In the genomic region with DNA sequence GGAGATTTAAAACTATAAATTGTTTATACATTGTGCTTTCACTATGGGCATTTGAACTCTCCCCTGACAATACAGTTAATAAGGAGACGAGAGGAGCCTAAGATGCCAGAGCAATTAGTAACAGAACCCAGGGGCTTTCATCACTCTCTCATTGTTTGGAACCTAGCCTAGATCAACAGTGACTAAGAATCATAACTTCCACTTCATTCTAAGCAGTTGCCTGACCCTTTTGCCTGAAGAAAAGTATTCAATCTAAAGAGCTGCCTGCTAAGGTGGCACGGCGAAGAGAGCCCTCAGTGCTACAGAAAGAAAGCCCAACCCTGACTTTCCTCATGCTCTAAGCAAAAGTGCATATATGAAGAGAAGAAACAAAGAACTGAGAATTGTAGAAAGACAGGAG, we compare ENCODE assay signal across 19 mouse cellular contexts. TPM values are rescaled to one million over a fixed set of nuclear protein-coding genes. Genes with fewer than 3 reads are reported as not detected.
DNase-seq lines count a peak whose midpoint lies in the region; ATAC-seq and TF ChIP-seq lines count a peak whose summit lies in the region.
"Had no signal": no experiment of that assay in that cellular context is flagged by ENCODE, and none has a peak within 500 bp of the region (broad histone marks: within the 10 kb centered on the region; RNA-seq: fewer than 3 reads in every experiment).

No protein-coding gene starts in this region.

- no peak for TF ChIP-seq POLR2A in heart, adult 2 months (IDR thresholded peaks at IDR 0.05; ENCODE audit: insufficient read depth, low read depth, low read length)

- H3K36me3 ChIP-seq in heart, adult 2 months (ENCODE audit: control insufficient read depth, insufficient read depth, low read length) = no peaks in the 10 kb centered on the region
- H3K36me3 ChIP-seq in lung, embryonic 16.5 days (ENCODE audit: control insufficient read depth, insufficient read depth, low read length) = no peaks in the 10 kb centered on the region
- H3K36me3 ChIP-seq: hindbrain, embryonic 10.5 days; intestine, embryonic 15.5 days; limb, embryonic 15.5 days; midbrain, embryonic 15.5 days; neural tube, embryonic 12.5 days; stomach, embryonic 15.5 days had no signal

- H3K79me2 ChIP-seq in heart, adult 2 months (replicated peaks; ENCODE audit: control insufficient read depth, insufficient read depth, low read length) = no peaks in the 10 kb centered on the region

- intact Hi-C loops in heart, adult 2 months (cut with DNase I) = no loop called here
- intact Hi-C loops in left cerebral cortex, postnatal 14 days (cut with DNase I) = no loop called here

- no peaks in the 10 kb centered on the region for H3K27me3 ChIP-seq in heart, adult 2 months (ENCODE audit: control insufficient read depth, insufficient read depth, low read length)
- no peaks in the 10 kb centered on the region for H3K27me3 ChIP-seq in lung, embryonic 16.5 days (ENCODE audit: control insufficient read depth, insufficient read depth, low read depth, low read length)
- H3K27me3 ChIP-seq: intestine, embryonic 15.5 days; limb, embryonic 15.5 days; midbrain, embryonic 15.5 days; neural tube, embryonic 12.5 days; stomach, embryonic 15.5 days had no signal

- H3K4me2 ChIP-seq in lung, embryonic 16.5 days (ENCODE audit: low read depth, low read length) = no peak overlapping the region
- H3K4me2 ChIP-seq: intestine, embryonic 15.5 days; limb, embryonic 15.5 days; midbrain, embryonic 15.5 days; neural tube, embryonic 12.5 days; stomach, embryonic 15.5 days had no signal

- no peak overlapping the region for H3K4me3 ChIP-seq in heart, adult 2 months
- H3K4me3 ChIP-seq in lung, embryonic 16.5 days (ENCODE audit: low read length) = no peak overlapping the region
- H3K4me3 ChIP-seq: hindbrain, embryonic 10.5 days; intestine, embryonic 15.5 days; limb, embryonic 15.5 days; midbrain, embryonic 15.5 days; neural tube, embryonic 12.5 days; stomach, embryonic 15.5 days had no signal

- no peaks in the 10 kb centered on the region for H3K9me3 ChIP-seq in lung, embryonic 16.5 days (ENCODE audit: control insufficient read depth, low read length)
- H3K9me3 ChIP-seq: hindbrain, embryonic 10.5 days; intestine, embryonic 15.5 days; limb, embryonic 15.5 days; midbrain, embryonic 15.5 days; neural tube, embryonic 12.5 days; stomach, embryonic 15.5 days had no signal

- peak; percentile 32 to 48 for DNase-seq in heart, adult 9 months (ENCODE audit: low spot score in 2 of 2)
- DNase-seq in heart, adult 2 months = no peak
- no peak for DNase-seq in lung, postnatal 4 days
- DNase-seq in fibroblast of lung, adult 2 months (ENCODE audit: low read depth) = peak; percentile 55
- no peak for DNase-seq in gastrocnemius, postnatal 10 days
- DNase-seq in left cerebral cortex, postnatal 14 days (ENCODE audit: low spot score in 2 of 2) = no peak
- DNase-seq: adrenal gland, postnatal 25 days; cerebellum, postnatal 25 days; forebrain, postnatal 0 days; kidney, postnatal 25 days; layer of hippocampus, postnatal 36 days; thymus, postnatal 14 days had no signal

- H3K4me1 ChIP-seq in heart, adult 2 months (ENCODE audit: control insufficient read depth, insufficient read depth, low read length) = no peaks in the 10 kb centered on the region
- H3K4me1 ChIP-seq in lung, embryonic 16.5 days (replicated peaks; ENCODE audit: control insufficient read depth, insufficient read depth, low read length) = no peaks in the 10 kb centered on the region
- H3K4me1 ChIP-seq: hindbrain, embryonic 10.5 days; intestine, embryonic 15.5 days; midbrain, embryonic 15.5 days; neural tube, embryonic 12.5 days; stomach, embryonic 15.5 days had no signal

- no peak overlapping the region for H3K9ac ChIP-seq in heart, adult 2 months (ENCODE audit: low read depth, low read length)
- no peak overlapping the region for H3K9ac ChIP-seq in lung, embryonic 16.5 days (ENCODE audit: low read length)
- H3K9ac ChIP-seq: forebrain, postnatal 0 days; intestine, embryonic 15.5 days; limb, embryonic 15.5 days; midbrain, embryonic 15.5 days; neural tube, embryonic 12.5 days; stomach, embryonic 15.5 days had no signal

- H3K27ac ChIP-seq in heart, adult 2 months = no peak overlapping the region
- peak overlapping the region; percentile 51 for H3K27ac ChIP-seq in lung, embryonic 16.5 days (ENCODE audit: low read length)
- H3K27ac ChIP-seq: hindbrain, embryonic 10.5 days; intestine, embryonic 15.5 days; limb, embryonic 15.5 days; midbrain, embryonic 15.5 days; neural tube, embryonic 12.5 days; stomach, embryonic 15.5 days had no signal

- no peak for TF ChIP-seq CTCF in heart, adult 2 months (IDR thresholded peaks at IDR 0.05)

- WGBS in heart, adult 2 months = 27% methylated on average over 3 of the region's 3 CpGs
- 20% methylated on average over 3 of the region's 3 CpGs for WGBS in lung, embryonic 16.5 days

- ATAC-seq in lung, embryonic 16.5 days (ENCODE audit: low read depth) = peak; percentile 83
- ATAC-seq: forebrain, postnatal 0 days; intestine, embryonic 15.5 days; midbrain, embryonic 15.5 days had no signal

- TF ChIP-seq EP300 in heart, adult 2 months (IDR thresholded peaks at IDR 0.05; ENCODE audit: insufficient read depth, low read depth, low read length) = no peak

RNA-seq across cellular contexts. Expression of a gene that starts 19.2 kb away (rescaled TPM):
- total RNA-seq in heart, adult 2 months (2021) = 10 to 100 TPM; 14.7 to 20.0 TPM
- 18.5 and 26.6 TPM in 2 replicates for polyA plus RNA-seq in heart, adult 2 months (2012; rRNA removed)
- polyA plus RNA-seq in lung, embryonic 16.5 days (2015; fragmentation: Nextera tagmentation; extraction: Ambion mirVana) = 22.2 and 25.1 TPM in 2 replicates
- 10 to 100 TPM; 14.9 to 19.6 TPM for total RNA-seq in gastrocnemius, postnatal 10 days (2021)
- 1 to 10 TPM; 5.6 to 5.7 TPM for total RNA-seq in left cerebral cortex, postnatal 14 days (2021)

Comparison
In these comparisons a context has a peak if more than half of its experiments do, and no peak if none do; other contexts are left out.
1. DNase-seq: peak in heart, adult 9 months (2 of 2) and fibroblast of lung, adult 2 months (single experiment); none in heart, adult 2 months (0 of 2), lung, postnatal 4 days (0 of 2), gastrocnemius, postnatal 10 days (single experiment) and left cerebral cortex, postnatal 14 days (0 of 2).